Mouse (Mus musculus) kidney, postnatal 0 days (tissue): Measurements from ENCODE around the gene Fndc3a. TPM values are rescaled to one million over a fixed set of nuclear protein-coding genes. Genes with fewer than 3 reads are reported as not detected.
A peak's percentile ranks its signal among the peaks of the same experiment; 100 is the strongest.

Experiments
- ATAC-seq: fragments of 200-750 bp; cut with Nextera tagmentation; replicated peaks from 2 replicates; pipeline ENCODE4 v1.8.0; 2017; ENCODE audit warnings: low read depth, moderate number of reproducible peaks, moderate TSS enrichment, moderate library complexity; ENCODE audit not compliant: low FRiP score
- DNase-seq: peaks from one replicate; pipeline ENCODE4 v3.0.0-alpha.2; 2016; ENCODE audit warnings: low spot score
- H3K27ac ChIP-seq: fragments of 300-500 bp; sonication (generic); 2 replicates; pipeline ENCODE4 v1.5.1; 2014; ENCODE audit warnings: mild to moderate bottlenecking
- H3K27me3 ChIP-seq: fragments of 300-500 bp; sonication (generic); 2 replicates; pipeline ENCODE4 v1.6.1; 2014; ENCODE audit warnings: low read length, mixed read lengths; ENCODE audit not compliant: insufficient read depth
- H3K36me3 ChIP-seq: fragments of 300-500 bp; sonication (generic); 2 replicates; pipeline ENCODE4 v1.6.1; 2014; ENCODE audit warnings: low read length, mixed read lengths; ENCODE audit not compliant: insufficient read depth
- H3K4me1 ChIP-seq: fragments of 300-500 bp; sonication (generic); replicated peaks from 2 replicates; pipeline ENCODE4 v1.6.1; 2014; ENCODE audit warnings: antibody characterized with exemption, low read length, mixed read lengths; ENCODE audit not compliant: insufficient read depth
- H3K4me2 ChIP-seq: fragments of 300-500 bp; sonication (generic); 2 replicates; pipeline ENCODE4 v1.6.1; 2014; ENCODE audit warnings: mild to moderate bottlenecking, low read length, moderate library complexity, mixed read lengths
- H3K4me3 ChIP-seq: fragments of 300-500 bp; sonication (generic); replicated peaks from 2 replicates; pipeline ENCODE4 v1.5.1; 2014; ENCODE audit warnings: low read depth, low read length
- H3K9ac ChIP-seq: fragments of 300-500 bp; sonication (generic); 2 replicates; pipeline ENCODE4 v1.6.1; 2014; ENCODE audit warnings: low read depth, low read length
- H3K9me3 ChIP-seq: fragments of 300-500 bp; sonication (generic); replicated peaks from 2 replicates; pipeline ENCODE4 v1.6.1; 2016; ENCODE audit warnings: low read length, inconsistent platforms, mixed read lengths
- CTCF ChIP-seq: IDR thresholded peaks from 2 replicates; pipeline ENCODE4 v1.5.1; 2016; ENCODE audit warnings: antibody characterized with exemption, low read depth, mild to moderate bottlenecking, moderate library complexity
- WGBS: fragments of 180-500 bp; shearing (Covaris S2); extraction: QIAGEN DNeasy Blood & Tissue Kit; methylation state at CpG from one replicate; pipeline ENCODE4 v1.1.7; 2014; 5-methylcytosine and 5-hydroxymethylcytosine counted together
- polyA plus RNA-seq: library from polyadenylated mRNA; unstranded; fragments of >200 nt; fragmentation: Nextera tagmentation; extraction: Ambion mirVana; gene quantifications from 2 replicates; pipeline ENCODE4 v1.2.1, GENCODE M21; 2015

Fndc3a gene
- polyA plus RNA-seq, 1 experiment from 2014 or later, result 36.6 TPM

DNA sequence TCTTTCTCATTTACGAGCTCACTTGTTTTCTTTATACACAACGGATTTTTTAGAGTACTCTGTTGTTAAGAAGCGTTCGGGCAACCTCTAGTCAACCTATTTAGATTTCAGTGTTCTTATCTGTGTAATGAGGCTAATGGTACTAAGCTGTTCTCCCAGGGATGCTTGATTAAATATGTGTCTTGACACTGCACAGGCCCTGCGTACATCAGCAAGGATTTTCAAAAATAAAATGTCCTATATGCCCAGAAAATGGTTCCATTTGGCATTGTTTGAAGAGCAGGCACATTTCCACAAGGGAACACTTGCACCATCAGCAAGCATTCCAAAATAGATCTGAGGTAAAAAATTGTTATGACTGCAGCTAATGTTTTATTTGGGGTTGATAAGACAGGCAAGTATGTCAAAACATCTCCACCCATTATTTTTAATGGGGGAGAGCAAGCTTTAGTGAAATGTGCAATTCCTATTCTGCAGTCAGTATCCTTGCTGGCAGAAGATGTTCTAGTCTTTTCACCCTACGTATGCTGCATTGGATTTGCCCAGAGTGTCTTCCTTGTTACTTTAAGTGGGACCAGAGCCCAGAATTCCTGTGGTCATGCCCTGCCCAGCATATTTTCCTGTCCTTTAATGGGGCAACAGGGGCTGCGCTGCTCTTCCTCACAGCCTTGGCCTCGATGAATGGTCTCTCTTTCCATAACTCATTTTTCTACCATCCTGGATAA, 29.8 kb upstream of the Fndc3a start:
- no peak for TF ChIP-seq CTCF
- 56% methylated on average over 8 of the region's 8 CpGs for WGBS
- peak; percentile 47 for DNase-seq

DNA sequence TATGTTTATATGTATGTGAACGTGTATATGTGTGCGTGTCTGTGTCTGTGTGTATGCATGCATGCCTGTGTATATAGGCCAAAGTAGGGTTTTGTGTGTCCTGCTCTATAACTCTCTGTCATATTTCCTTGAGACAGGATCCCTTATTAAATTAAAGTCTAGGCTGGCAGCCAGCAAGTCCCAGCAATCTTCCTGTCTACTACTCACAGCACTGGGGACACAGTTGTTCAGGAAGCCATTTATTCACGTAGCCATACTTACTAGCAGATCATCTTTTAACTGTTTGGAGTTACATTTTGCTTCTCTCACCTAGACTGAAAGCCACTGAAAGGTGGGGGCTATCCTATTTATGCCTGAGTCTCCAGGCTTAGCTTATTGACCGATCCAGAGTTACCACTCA, 29.0 kb upstream of the Fndc3a start:
- 71% methylated on average over 4 of the region's 4 CpGs for WGBS
- peak; percentile 65 for DNase-seq
- Histone ChIP-seq H3K36me3 (no peaks in the 10 kb centered on the region), H3K4me2 (no peak overlapping the region), H3K4me3 (no peak overlapping the region), H3K9me3 (no peaks in the 10 kb centered on the region), H3K4me1 (no peaks in the 10 kb centered on the region), H3K27me3 (no peaks in the 10 kb centered on the region), H3K27ac (no peak overlapping the region), H3K9ac (no peak overlapping the region)
- no peak for ATAC-seq
- TF ChIP-seq CTCF, result no peak

More for the DNA sequence above, 29.8 kb upstream of the Fndc3a start:
- Histone ChIP-seq H3K4me1 (no peaks in the 10 kb centered on the region), H3K27me3 (no peaks in the 10 kb centered on the region), H3K9ac (no peak overlapping the region), H3K36me3 (no peaks in the 10 kb centered on the region), H3K4me2 (no peak overlapping the region), H3K27ac (no peak overlapping the region), H3K9me3 (no peaks in the 10 kb centered on the region), H3K4me3 (no peak overlapping the region)
- ATAC-seq, result no peak

DNA sequence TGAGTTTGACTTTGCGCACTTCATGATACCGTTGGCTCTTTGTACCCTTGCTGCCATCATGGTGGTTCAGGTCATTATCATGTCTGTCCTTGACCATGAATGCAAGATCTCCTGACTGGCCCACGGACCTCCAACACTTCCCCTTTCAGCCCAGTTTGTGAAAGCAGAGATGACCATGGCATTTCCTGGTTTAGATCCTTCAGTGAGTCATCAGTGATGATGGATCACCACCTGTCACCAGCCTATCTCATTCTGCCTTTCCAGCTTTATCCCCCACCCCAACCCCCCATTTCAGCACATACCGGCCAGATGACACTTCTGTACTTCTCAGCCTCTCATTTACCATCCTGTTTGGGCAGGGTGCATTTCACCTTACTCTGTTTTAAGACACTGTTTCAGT, 28.4 kb upstream of the Fndc3a start:
- H3K4me2 ChIP-seq, result no peak overlapping the region
- H3K27me3 ChIP-seq, result no peaks in the 10 kb centered on the region
- ATAC-seq (no peak), DNase-seq (no peak)
- H3K4me1 ChIP-seq, result no peaks in the 10 kb centered on the region
- H3K9me3 ChIP-seq, result no peaks in the 10 kb centered on the region
- H3K4me3 ChIP-seq, result no peak overlapping the region
- WGBS, result 71% methylated on average over 4 of the region's 4 CpGs
- H3K9ac ChIP-seq, result no peak overlapping the region
- TF ChIP-seq CTCF, result no peak
- H3K27ac ChIP-seq, result no peak overlapping the region
- H3K36me3 ChIP-seq, result no peaks in the 10 kb centered on the region

DNA sequence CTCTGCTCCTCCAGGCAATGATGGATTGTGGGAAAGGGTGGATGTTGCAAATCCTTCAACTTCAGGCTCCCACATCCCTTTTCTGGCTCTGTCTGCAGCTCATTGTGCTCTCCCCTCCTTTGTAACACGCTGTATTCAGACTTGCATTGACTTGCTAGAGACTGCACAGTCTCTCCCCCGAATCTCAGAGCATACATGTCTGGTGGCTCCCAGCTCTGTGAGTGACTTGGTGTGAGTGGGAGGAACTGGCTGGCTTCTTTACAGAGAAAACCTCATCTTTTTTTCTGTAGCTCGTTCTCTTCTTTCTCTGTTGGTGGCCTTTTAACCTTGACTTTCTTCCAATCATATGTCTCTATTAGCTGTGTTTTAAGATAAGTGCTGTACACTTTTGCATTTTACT, 16.1 kb upstream of the Fndc3a start:
- ATAC-seq, result no peak
- WGBS, result 26% methylated on average over 3 of the region's 3 CpGs

DNA sequence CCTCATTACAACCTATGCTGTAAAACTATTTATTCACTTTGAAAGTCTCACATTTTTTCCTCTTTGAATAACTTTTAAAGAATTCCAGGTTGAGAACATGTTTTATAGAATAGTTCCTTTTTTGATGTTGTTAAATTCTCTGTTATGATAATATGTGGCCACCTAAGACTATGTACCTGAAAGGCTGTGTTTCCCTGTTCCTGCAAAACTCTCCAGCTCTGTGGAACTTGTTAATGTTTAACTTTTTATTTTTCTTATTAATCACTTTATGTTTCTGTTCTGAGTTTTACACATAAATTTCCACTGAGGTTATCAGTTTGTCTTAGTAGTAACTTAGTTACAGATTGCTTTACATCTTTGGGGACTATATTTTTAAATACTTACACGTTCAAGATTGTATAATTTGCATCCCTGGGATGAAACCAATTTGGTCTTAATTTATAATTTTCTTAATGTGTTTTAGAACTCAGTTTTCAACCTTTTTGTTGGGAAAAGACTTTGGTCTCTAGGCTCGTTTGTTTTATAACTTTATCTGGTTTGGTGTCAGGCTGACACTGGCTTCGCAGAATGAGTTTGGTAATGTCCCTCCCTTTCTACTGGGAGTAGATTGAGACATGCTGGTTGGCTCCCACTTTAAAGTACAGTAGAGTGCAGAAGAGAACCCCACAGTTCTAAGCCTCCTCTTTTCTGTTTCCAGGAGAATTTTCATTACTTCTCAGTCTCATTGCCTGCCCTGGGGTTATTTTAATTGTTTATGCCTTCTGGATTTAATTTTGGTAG, 12.7 kb upstream of the Fndc3a start:
- H3K9ac ChIP-seq, result no peak overlapping the region
- no peaks in the 10 kb centered on the region for H3K4me1 ChIP-seq
- no peak overlapping the region for H3K4me3 ChIP-seq
- H3K36me3 ChIP-seq, result no peaks in the 10 kb centered on the region
- 53% methylated on average over 3 of the region's 3 CpGs for WGBS
- ATAC-seq (no peak), DNase-seq (no peak)
- H3K4me2 ChIP-seq, result no peak overlapping the region
- H3K27ac ChIP-seq, result no peak overlapping the region
- no peak for TF ChIP-seq CTCF
- H3K9me3 ChIP-seq, result no peaks in the 10 kb centered on the region
- H3K27me3 ChIP-seq, result no peaks in the 10 kb centered on the region

More for the DNA sequence above, 16.1 kb upstream of the Fndc3a start:
- no peaks in the 10 kb centered on the region for H3K27me3 ChIP-seq
- H3K27ac ChIP-seq, result no peak overlapping the region
- H3K4me2 ChIP-seq, result no peak overlapping the region
- H3K9me3 ChIP-seq, result no peaks in the 10 kb centered on the region
- no peaks in the 10 kb centered on the region for H3K4me1 ChIP-seq
- no peak overlapping the region for H3K4me3 ChIP-seq
- no peak for DNase-seq
- no peak overlapping the region for H3K9ac ChIP-seq
- H3K36me3 ChIP-seq, result no peaks in the 10 kb centered on the region
- no peak for TF ChIP-seq CTCF

DNA sequence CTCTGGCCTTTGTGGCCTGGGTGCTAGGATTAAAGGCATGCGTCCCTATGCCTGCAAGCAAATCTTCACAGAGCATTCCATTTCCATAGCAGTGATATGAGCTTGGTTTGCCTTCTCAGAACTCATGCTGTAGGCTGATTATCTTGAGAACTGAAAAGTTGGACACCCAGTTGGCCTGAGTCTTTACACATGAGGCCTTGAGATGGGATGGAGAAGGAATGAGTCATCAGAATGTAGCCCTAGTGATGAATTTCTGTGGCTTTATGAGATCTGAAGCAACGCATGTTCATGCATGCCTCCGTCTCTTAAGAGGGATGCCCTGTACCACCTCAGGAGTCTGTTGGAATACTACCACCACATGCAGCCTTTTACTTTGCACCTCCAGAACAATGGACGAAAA, 6.4 kb upstream of the Fndc3a start:
- no peaks in the 10 kb centered on the region for H3K9me3 ChIP-seq
- H3K27ac ChIP-seq, result no peak overlapping the region
- 89% methylated on average over 4 of the region's 4 CpGs for WGBS
- no peak overlapping the region for H3K4me2 ChIP-seq
- ATAC-seq (no peak), DNase-seq (no peak)
- H3K4me1 ChIP-seq, result no peaks in the 10 kb centered on the region
- no peaks in the 10 kb centered on the region for H3K36me3 ChIP-seq
- H3K27me3 ChIP-seq, result no peaks in the 10 kb centered on the region
- H3K4me3 ChIP-seq, result no peak overlapping the region
- no peak for TF ChIP-seq CTCF
- H3K9ac ChIP-seq, result no peak overlapping the region
